Mouse (Mus musculus) neural tube, embryonic 10.5 days (tissue): Measurements from ENCODE around the gene Ttll11.

Experiments
- DNase-seq: peaks from one replicate; pipeline ENCODE4 v3.0.0-alpha.2; 2017; ENCODE audit warnings: low spot score; ENCODE audit errors: extremely low spot score

The Ttll11 gene

DNA sequence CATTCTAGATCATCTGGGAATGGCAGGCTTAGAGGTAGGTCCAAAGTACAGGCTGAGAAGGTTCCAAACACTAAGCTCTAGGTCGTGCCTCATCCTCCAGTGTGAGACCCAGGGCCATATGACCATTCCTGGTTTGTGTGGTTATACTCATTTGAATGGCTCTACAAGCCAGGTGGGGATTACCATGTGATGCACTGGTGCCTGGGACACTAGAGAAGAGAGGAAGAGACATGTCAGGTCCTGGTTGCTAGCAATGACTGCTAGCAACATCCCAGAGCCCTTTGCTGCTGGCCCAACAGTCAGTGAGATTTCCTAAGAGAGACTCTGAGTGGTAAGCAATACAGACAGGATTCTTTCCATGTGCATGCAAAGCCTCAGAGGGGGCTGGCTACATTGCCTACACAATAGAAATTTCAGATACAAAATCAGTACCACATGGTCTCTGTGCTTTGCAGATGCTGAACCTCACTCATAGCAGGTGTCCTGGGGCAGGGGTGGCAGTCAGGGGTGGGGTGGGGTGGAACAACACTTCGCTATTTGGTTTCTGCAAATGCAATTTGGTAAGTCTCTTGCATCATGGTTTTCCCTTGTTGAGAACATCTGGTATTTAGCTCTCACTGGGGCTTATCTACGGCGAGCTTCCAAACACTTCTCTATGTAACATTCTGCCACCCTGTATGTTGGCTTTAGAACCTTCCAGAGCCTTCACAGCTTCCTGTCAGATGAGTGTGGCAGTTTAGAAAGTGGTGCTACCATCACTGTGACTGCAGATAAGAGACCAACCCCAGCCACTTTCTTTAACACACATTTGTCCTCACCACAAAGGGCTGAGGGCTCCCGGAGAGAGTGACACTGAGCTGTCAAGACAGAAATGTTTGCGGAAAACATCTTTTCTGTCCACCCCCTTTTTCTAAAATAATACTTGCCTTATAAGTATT, 148.5 kb downstream of the Ttll11 start:
- DNase-seq, result no peak

DNA sequence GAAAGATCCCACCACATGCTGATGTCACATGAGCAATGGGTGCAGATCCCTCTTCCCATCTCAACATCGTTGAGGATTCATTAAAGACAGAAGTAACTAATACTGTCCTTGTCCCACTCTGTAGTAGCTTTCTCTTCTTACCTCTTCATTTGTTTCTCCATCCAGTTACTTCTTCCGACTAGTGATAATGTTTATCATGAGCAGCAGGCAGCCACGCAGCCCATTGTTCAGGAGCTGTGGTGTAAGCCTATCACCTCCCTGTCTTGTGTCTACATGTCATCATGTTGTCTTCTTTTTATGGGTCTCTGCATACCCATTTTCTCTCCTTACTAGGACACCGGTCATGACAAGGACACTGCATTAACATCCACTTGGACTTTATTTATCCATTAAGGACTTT, 150.6 kb downstream of the Ttll11 start:
- no peak for DNase-seq

DNA sequence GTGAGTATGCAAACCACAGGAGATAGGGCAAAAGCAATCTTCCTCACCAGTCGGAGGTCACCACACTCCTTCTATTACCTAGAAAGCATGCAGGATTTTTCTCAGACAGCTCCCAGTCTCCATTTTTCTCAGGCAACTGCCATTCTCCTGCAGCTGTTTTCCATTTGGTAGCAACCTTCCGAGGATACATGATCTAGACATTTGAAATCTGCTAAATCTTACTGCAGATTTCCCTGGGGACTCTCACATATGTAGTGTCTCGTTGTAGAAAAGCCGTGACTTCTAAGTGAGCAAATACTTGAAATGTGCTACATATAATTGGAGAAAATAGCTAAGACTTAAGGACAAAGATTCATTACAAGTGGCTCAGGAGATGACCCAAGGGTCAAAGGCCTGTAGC, 151.8 kb downstream of the Ttll11 start:
- no peak for DNase-seq

DNA sequence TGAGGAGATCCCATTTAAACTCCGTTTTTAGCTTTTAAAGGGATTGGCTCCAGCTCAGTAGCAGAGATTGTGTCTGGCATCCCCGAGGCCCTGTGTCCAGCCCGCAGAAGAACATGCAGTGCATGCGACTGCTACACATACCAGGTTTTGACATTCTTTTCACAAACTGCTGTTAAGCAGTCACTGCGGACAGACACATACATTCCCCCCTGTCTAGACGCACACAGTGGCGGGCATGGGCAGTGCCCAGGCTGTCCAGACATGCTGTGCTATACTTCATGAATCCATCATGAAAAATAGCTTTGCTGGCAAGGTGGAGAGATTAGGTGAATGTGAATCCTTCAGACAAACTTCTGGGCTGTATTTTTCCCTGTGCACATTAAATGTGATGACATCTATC, 154.6 kb downstream of the Ttll11 start:
- DNase-seq, result no peak

DNA sequence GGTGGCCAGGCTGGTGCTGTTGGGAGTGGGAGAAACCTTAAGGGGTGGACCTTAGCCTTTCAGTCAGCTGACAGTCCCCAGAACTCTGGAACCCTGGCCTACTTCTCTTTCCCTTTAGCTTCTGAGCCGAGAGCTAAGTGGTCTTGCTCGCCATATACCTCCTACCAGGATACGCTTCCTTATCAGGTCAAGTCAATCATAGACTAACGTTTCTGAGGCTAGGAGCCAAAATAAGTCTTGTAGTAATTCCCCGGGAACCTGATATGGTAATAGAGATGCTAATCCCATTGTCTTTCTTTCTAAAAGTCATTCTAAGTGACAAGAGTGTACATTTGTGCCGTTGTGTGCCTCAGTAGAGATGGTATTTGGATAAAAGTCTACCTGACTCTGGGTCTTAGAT, 156.1 kb downstream of the Ttll11 start:
- no peak for DNase-seq

DNA sequence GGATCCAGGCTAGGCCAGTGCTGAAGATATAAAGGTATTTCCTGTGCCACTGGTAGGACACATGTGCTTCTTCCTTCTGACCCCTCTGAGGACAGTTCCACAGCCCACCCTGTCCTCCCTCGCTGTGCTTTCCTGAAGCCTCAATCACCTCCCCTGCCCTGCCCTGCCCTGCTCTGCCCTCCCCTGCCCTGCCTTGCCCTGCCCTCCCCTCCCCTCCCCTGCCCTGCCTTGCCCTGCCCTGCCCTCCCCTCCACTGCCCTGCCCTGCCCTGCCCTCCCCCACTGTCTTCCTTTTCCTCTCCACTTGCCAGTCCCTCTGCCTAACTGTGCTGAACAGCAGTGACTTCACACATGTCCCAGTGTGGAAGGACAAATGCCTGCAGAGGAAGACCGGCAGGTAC, 160.8 kb downstream of the Ttll11 start:
- no peak for DNase-seq

DNA sequence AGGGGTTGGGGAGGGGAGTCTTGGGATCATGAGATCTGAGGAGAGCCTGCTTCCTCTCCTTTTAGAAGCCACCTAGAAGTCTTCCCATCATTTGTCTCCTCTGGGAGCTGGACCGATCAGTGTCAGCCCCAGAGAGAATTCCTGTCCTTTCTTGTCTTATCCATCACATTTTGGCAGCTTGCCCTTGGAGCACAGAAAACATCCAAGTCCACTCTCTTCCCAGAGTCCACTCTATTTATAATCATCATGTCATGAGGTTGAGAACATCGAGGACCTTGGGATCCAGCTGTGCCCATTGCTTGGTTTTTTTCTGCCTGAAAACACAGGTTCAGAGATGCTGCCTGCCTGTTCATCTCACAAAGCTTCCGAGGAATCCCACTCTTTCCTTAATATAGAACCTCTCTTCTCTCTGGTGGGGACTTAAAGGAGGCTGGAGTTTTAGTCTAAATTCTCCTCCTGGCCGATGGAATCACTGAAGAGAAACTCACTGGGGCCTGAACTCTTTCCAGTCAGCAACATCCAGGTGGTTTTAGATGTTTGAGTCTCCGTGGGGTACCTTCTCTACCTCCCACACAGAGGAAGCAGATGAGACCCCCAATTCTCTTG, 163.6 kb downstream of the Ttll11 start:
- DNase-seq, result no peak

DNA sequence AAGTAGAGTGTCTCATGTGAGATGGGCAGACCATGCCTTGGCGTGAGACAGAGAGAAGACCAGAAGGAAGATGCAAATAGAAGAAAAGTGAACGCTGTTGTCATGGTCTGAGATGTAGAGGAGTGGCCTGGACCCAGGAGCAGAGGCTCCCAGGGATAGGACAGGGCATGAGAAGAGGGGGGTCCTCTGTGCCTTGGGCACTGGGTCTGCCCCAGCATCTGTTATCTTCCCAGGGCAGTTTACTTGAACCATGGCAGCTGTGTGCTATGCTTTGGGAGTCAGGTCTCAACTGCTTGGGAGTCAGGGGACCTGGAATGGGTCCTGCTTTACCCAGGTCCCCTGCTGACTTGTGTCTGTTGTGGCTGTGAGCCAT, 167.2 kb downstream of the Ttll11 start:
- no peak for DNase-seq

DNA sequence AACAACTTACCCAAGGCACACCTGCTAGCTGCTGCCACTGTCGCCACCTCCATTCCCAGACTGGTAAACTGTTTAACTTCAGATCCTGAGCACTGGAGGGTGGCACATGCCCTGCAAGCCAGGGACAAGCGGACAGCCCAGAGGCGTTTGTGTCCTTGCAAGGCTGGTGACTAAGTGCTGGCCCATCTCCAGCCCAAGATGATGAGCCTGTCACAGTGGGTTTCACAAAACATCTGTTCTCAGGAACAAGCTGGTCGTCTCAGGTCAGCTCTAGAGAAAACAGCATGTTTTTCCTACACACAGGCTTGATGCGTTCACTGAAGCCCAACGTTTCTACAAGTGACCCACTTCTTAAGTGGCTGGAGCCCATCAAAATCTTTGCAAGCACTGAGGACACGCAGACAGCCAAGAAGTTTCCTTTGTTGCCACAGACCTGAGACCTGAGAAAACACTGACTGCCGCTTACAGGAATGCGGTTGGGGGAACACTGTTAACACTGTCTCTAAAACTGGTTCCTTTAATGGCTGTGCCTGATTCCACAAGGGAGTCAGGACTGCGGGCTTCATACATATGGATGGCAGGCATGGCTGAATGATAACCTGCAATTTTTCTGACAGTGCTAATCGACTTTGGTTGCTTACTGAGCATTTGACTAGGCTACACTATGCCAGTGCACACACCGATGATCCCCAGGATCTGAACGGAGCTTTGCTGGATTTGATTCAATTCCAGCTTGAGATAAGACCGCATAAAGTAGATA, 167.7 kb downstream of the Ttll11 start:
- DNase-seq, result no peak

DNA sequence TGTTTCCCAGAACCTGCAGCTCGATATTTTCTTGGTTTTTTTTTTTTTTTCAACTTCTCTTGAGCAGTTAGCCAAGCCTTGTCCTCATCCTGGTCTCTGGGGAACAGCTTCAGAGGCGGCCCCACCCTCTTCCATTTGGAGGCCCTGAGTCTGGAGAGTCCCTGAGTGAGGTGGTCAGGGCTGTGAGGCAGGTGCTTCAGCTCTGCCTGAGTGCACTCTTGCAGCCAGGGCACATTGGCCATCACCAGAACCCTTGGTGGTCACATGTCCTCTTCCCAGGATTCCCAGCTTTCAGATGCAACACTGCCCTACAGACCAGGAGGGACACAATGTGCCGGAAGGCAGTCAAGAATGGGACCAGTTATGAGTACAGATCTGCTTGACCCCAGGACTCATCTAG, 169.7 kb downstream of the Ttll11 start:
- no peak for DNase-seq

DNA sequence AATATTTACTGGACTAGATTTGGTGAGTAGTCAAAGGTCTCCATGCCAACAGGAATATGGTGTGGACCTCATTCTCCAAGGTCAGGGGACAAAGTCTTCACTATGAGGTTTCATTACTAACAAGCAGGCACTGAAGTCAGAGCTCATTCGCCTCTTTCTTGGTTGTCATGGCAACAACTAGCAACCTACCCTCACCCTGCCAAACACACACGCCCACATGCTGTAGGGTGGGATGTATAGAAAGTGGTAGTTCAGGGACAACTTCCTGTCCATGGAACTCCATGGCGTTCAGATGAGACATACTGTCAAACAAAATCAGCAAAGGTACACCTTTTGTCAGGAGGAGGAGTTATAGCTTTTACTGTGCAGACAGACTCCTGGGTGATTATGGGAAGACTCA, 170.6 kb downstream of the Ttll11 start:
- no peak for DNase-seq

DNA sequence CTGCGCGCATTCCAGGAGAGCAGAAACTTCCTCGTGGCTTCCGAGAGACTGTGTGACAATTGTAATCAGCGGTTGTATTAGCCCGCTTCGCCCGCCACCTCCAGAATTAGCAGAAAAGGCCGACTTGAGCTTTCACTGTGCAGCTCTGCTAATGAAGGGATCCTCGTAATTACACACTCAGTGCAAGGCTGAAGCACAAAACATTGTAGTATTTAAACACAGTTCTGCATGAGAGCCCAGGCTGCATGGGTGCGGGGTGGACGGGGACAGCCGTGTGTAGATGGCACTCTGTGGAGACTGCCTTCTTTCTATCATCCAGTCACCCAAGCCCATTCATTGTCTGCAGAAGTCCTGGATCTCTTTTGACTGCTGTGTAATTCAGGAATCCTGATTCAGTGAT, 173.8 kb downstream of the Ttll11 start:
- no peak for DNase-seq

DNA sequence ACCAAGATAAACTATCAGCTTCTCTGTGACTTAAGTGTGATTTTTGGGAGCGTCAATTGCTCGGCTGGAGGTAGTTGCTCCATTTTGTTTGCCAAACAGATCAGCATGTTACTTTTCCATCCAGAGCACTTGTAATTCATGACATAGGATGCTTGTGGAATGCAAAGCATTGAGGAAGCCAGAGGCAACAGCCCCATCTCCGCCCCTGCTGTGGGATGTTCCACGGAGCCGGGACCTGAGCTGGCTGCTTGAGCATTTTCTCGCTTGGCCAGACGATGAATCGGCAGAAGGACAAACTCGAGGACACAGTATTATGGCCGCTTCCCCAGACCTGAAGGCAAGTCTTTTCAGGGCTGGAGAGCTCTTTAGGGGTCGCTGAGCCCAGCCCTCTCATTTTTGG, 176.6 kb downstream of the Ttll11 start:
- no peak for DNase-seq

DNA sequence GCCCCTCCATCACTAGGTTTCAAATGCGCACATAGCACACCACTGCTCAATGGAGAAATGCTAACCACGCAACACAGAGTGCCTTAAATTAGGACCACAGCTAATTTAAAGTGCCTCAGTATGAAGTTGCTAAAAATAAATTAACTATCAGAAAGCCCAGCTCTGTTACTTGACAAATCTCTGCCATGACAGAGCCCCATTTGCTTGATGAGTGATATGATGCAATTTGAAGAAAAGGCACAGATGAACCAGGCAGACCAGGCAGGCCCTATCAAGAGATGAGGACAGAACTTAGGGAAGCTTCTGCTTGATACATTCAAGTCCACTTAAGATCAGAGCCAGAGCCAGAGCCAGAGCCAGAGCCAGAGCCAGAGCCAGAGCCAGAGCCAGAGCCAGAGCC, 178.0 kb downstream of the Ttll11 start:
- DNase-seq, result no peak

DNA sequence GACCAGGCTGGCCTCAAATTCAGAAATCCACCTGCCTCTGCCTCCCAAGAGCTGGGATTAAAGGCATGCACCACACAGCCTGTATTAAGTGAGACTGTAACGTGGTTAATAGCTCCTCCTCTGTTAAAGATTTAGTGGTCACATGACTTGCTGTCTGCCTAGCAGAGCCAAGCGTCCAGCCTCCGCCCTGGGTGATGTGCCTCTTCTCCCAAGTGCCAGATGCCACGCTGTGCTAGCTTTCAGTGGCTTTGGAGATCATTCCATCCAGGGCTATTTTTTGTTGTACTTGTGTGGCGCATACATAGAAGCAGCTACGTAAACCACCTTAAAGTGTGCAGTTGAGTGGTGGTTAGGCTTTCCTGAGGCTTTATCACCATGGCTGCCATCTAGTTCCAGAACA, 180.6 kb downstream of the Ttll11 start:
- no peak for DNase-seq

DNA sequence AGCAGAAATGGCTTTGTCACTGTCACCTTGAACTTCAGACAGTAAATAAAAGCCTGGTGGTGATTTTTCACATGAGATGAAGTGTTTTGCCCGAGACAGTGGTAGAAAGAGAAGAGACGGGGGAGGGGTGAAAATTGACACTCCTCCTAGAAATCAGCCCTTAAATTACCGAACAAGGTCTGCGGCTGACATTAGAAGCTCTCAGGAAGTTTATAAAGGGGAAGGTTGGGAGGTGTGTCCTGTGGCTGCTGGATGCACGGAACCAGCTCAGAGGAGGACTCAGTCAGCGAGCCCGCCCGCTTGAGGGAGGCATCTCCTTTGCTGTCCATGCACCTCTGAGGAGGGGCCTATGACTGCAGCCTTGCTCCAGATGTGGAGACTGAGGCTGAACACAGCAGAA, 181.7 kb downstream of the Ttll11 start:
- DNase-seq, result no peak

DNA sequence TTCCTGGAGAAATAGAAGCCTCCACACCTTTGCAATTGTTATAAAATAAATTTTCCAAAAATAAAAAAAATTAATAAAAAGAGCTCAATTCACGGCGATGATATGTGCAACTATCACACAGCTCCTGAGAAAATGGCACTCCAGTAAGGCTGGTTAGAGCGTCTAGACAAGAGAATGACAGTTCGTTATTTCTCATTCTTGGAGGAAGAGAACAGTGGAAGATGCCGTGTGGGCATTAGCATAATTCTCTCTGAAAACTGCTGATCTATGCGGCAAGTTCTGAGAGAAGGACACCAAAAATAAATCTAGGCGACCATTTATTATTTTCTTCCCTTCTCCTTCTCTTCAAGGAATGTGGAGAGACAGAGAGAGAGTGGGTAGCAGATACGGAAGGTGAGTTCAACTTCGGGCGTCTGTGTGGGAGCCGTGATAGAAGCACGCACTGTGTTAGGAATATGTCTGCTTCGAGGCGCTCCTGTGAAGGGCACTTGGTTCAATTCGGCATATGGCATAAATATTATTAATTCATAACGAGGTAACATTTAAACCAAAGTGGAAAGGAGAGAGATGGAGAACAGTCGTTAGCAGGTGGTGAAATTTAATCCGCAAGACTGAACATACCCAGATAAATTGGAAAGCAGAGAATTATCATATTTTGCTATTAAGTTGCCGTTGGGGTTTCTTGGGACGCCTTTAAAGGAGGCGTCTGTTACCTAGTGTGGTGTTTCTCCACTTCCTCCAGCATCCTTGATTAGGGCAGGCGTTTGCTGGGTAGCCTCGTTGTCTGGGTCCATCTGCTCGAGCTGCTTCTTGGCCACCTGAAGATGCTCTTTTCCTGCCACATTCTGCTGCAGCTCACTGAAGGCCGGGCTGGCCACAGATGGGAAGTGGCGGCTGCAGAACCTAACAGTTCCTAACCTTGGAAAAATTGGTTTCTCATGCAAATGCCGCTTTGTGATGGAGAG, 190.1 kb downstream of the Ttll11 start:
- no peak for DNase-seq

DNA sequence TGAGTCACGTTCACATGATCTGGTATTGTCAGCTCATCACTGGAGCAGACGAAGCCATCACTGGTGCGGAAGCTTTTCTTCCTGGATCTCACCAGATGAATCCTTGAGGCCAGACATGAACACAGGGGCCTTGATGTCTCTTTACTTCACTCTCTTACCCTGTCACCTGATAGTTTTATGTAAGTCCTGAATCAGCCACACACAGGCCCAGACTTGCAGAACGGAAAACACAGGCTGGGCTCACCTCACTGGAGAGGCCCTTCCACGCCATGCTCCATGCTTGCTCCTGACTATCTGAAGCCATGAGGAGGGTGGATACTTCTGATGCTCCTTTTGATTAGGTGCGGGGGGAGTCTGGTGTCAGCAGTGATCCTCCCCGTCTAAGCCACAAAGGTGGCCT, 193.8 kb downstream of the Ttll11 start:
- no peak for DNase-seq

DNA sequence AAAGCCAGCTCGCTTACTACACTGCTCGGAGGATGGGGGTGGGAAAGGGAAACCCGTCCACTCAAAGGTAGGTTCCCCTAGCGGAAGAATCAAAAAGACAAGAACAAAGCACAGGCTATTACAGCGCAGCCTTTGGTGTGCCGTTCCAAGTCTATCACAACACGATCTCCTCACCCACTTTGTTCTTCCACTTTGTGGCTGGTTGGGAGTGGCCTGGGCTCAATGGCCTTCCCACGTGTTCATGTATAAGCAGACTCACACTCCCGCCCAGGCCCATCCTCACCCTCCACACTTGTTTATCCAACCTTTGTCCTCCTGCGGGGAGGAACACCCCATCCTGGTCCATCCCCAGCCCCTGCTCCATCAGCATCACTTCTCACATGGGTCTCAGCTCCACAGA, 196.3 kb downstream of the Ttll11 start:
- DNase-seq, result no peak

DNA sequence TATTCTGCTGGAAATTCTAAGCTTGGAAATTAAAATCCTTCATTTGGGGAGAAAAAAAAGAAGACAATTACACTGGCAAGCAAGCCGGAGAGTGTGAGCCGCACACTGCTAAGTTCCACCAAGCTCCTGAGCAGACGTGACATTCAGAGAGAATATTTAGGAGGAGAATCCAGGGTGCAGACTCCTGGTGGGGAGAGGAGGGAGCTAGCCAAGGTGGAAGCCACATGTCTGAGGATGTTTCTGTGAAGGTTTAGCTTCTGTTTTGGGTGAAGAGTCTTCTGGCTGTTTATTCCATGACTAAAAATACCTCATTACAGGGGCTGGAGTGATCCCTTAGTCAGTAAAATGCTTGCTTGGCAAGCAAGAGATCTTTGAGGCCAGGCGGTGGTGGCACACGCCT, 200.4 kb downstream of the Ttll11 start:
- DNase-seq, result no peak

DNA sequence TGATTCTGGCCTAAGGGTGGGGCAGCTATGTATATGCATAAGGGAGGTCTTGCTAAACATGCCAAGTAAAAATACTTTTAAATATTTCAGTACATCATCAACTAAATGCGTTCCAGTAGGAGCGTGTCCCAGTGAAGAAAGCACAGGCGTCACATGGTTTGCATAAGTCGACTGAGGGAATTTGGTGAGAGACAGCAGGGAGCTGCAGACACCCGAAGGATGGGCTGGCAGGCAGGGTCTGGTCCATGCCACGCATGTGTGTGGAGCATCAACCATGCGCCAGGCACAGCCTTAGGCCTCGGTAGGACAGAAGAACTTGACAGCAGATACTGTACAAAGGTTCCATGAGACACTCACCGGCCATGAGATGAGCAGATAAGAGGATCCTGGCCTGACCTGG, 202.8 kb downstream of the Ttll11 start:
- no peak for DNase-seq
